Mouse (Mus musculus) adrenal gland, adult (tissue): ENCODE data around the gene Tmem38a.
A peak's percentile ranks its signal among the peaks of the same experiment; 100 is the strongest.

Experiments
- DNase-seq, 2 experiments: peaks; one replicate each; pipeline ENCODE4 v3.0.0; 2022 to 2023; ENCODE audit warnings: low spot score in 1 of 2; ENCODE audit not compliant: inconsistent age in 2 of 2

Gene Tmem38a

GRCm38 (mm10) chr8:72583056-72583771 is 11.4 kb downstream of the Tmem38a start:
- peak in 1 of 2 experiments; percentile 71 for DNase-seq

GRCm38 (mm10) chr8:72584390-72584789 is 12.5 kb downstream of the Tmem38a start:
- DNase-seq: peak in 1 of 2 experiments; percentile 37

- DNase-seq: no peak
These were observed 16.0 kb downstream of the Tmem38a start for GRCm38 (mm10) chr8:72587806-72588205.

- no peak for DNase-seq
These were observed 17.0 kb downstream of the Tmem38a start for GRCm38 (mm10) chr8:72588865-72589264.

- no peak for DNase-seq
These were observed 17.4 kb downstream of the Tmem38a start for GRCm38 (mm10) chr8:72589286-72589685.

- DNase-seq: peak in 1 of 2 experiments; percentile 70
These were observed 18.3 kb downstream of the Tmem38a start for GRCm38 (mm10) chr8:72590198-72590597.
